Mouse (Mus musculus): ENCODE measurements around the gene Mapk7.

DNA sequence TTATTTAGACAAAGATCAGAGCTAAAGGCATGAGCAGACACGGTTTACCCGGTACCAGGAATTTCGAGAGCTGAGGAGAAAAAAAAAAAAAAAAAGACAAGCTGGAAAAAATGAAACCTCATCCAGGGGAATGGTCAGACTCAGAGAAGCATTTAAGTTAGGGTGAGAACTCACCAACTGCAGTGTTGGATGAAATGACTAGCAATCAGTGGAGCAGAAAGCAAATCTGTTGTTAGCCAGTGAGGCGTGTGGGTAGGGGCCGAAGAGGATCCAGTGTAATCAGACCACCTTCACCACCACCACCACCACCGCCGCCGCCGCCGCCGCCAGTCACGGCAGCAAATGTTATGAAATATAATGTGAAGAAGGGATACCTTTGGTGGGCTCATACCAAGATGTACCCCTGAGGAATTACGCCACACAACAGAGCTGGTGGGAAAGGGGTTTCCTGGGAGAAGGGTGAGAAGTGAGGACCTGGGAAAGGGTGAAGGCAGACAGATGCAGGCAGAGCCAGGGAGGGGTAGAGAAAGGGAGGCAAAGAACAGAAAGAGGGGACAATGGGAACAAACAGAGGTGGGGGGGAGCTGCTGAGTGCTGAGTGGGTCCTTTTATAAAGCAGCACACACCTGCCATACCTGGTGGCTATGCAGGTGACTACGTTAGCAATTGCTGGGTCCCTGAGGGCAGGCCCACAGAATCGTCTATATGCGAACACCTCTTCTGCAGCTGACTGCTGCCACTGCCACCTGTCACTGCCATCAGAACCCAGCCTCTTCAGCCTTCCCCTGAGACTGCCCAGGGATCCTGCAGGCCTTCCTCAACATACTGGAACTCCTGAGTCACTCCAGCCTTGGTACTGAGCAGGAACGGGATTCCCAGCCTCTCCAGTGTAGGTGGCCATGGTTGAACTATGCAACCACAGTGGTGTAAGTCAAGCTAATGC, 16.4 kb downstream of the Mapk7 start:
- TF ChIP-seq NELFE (IDR thresholded peaks at IDR 0.05; ENCODE audit: low read depth, low read length) (no peak), CTCF (conservative IDR thresholded peaks at IDR 0.05 in 1 of 2, IDR thresholded peaks at IDR 0.05 in 1 of 2; ENCODE audit: low read depth in 2 of 2, low read length in 2 of 2) (no peak), USF1 (IDR thresholded peaks at IDR 0.05; ENCODE audit: low read depth, low read length) (no peak), USF2 (conservative IDR thresholded peaks at IDR 0.05; ENCODE audit: low read depth, low read length) (no peak), JUN (IDR thresholded peaks at IDR 0.05; ENCODE audit: insufficient read depth, low read depth, low read length) (no peak), ZKSCAN1 (IDR thresholded peaks at IDR 0.05; ENCODE audit: borderline replicate concordance, low read depth, low read length) (no peak), NRF1 (IDR thresholded peaks at IDR 0.05; ENCODE audit: low read depth, low read length) (no peak), MEF2A (IDR thresholded peaks at IDR 0.05; ENCODE audit: borderline replicate concordance, low read depth, low read length) (no peak), MAX (IDR thresholded peaks at IDR 0.05; ENCODE audit: low read length) (no peak), MAFK (IDR thresholded peaks at IDR 0.05; ENCODE audit: insufficient replicate concordance, low read length) (no peak), CHD2 (IDR thresholded peaks at IDR 0.05; ENCODE audit: low read length) (no peak), HCFC1 (IDR thresholded peaks at IDR 0.05; ENCODE audit: low read depth, low read length) (no peak), ZC3H11A (IDR thresholded peaks at IDR 0.05; ENCODE audit: low read depth, low read length) (no peak), POLR2A (IDR thresholded peaks at IDR 0.05; ENCODE audit: low read depth, low read length) (no peak)
